Mouse (Mus musculus) CH12.LX (cell line): ENCODE measurements around the gene Olfr223.

ENCODE experiments used
- CTCF ChIP-seq, 2 experiments: IDR thresholded peaks in 1 of 2; conservative IDR thresholded peaks in 1 of 2; 2 replicates each; pipeline ENCODE4 v1.5.1; 2011 to 2012; ENCODE audit warnings: low read depth in 2 of 2, low read length in 2 of 2, improper control_type of control experiment in 1 of 2, inconsistent platforms in 1 of 2, mild to moderate bottlenecking in 1 of 2, moderate library complexity in 1 of 2
- ETS1 ChIP-seq: conservative IDR thresholded peaks from 2 replicates; pipeline ENCODE4 v1.6.1; 2012; ENCODE audit warnings: low read depth, mild to moderate bottlenecking, inconsistent platforms, low read length, improper control_type of control experiment, moderate library complexity
- GABPA ChIP-seq: IDR thresholded peaks from 2 replicates; pipeline ENCODE4 v1.6.1; 2012; ENCODE audit warnings: low read depth, low read length, improper control_type of control experiment, inconsistent platforms; ENCODE audit not compliant: insufficient replicate concordance
- JUN ChIP-seq: IDR thresholded peaks from 2 replicates; pipeline ENCODE4 v1.6.1; 2011; ENCODE audit warnings: low read depth, mild to moderate bottlenecking, low read length, improper control_type of control experiment, moderate library complexity; ENCODE audit not compliant: insufficient read depth
- POLR2A ChIP-seq: IDR thresholded peaks from 2 replicates; pipeline ENCODE4 v1.6.1; 2011; ENCODE audit warnings: low read depth, mild to moderate bottlenecking, improper control_type of control experiment, low read length
- SIN3A ChIP-seq: IDR thresholded peaks from 2 replicates; pipeline ENCODE4 v1.6.1; 2012; ENCODE audit warnings: low read length, improper control_type of control experiment, inconsistent platforms
- ZMIZ1 ChIP-seq: IDR thresholded peaks from 2 replicates; pipeline ENCODE4 v1.6.1; 2012; ENCODE audit warnings: low read depth, mild to moderate bottlenecking, inconsistent platforms, low read length, improper control_type of control experiment

GRCm38 (mm10) chr11:59628177-59628576, 35.1 kb upstream of the Olfr223 start:
- no peak for TF ChIP-seq CTCF (conservative IDR thresholded peaks at IDR 0.05 in 1 of 2, IDR thresholded peaks at IDR 0.05 in 1 of 2; ENCODE audit: low read depth in 2 of 2, low read length in 2 of 2)
- TF ChIP-seq GABPA = no peak
- no peak for TF ChIP-seq POLR2A
- no peak for TF ChIP-seq JUN
- no peak for TF ChIP-seq ZMIZ1
- no peak for TF ChIP-seq SIN3A
- no peak for TF ChIP-seq ETS1
